Mouse (Mus musculus): ENCODE data around the gene Macf1. TPM values are rescaled to one million over a fixed set of nuclear protein-coding genes. Genes with fewer than 3 reads are reported as not detected.
A peak's percentile ranks its signal among the peaks of the same experiment; 100 is the strongest.

The Macf1 gene
- polyA plus RNA-seq, 1 experiment = 88.5 TPM

GRCm38 (mm10) chr4:123664951-123665661, 19.1 kb downstream of the Macf1 start:
- TF ChIP-seq TCF12 (IDR thresholded peaks at IDR 0.05; ENCODE audit: insufficient read depth, poor library complexity, severe bottlenecking) = no peak
- TF ChIP-seq MYOG (IDR thresholded peaks at IDR 0.05; ENCODE audit: control insufficient read depth in 1 of 3, insufficient read depth in 1 of 3, insufficient read length in 2 of 3, low read depth in 2 of 3) = peak in 1 of 3 experiments; percentile 5
- H3K36me3 ChIP-seq (ENCODE audit: control insufficient read depth, insufficient read depth) = no peaks in the 10 kb centered on the region
- peaks cover 46% of the 10 kb centered on the region for H3K79me2 ChIP-seq (ENCODE audit: control insufficient read depth, insufficient read depth)
- H3K4me2 ChIP-seq (ENCODE audit: low read depth) = peak overlapping the region; percentile 99
- peak overlapping the region; percentile 97 for H3ac ChIP-seq (ENCODE audit: control insufficient read depth, insufficient read length)
- H3K27me3 ChIP-seq (ENCODE audit: control insufficient read depth, insufficient read depth, insufficient read length) = no peaks in the 10 kb centered on the region
- peak overlapping the region; percentile 41 for H3K4me3 ChIP-seq

- TF ChIP-seq POLR2AphosphoS2 (IDR thresholded peaks at IDR 0.05; ENCODE audit: insufficient read length, low read depth) (peak; percentile 71), POLR2A (IDR thresholded peaks at IDR 0.05; ENCODE audit: insufficient read length, low read depth) (peak; percentile 86), USF1 (IDR thresholded peaks at IDR 0.05; ENCODE audit: low read depth) (no peak)
- Histone ChIP-seq H3ac (ENCODE audit: control insufficient read depth, insufficient read length) (peak overlapping the region; percentile 97), H3K36me3 (ENCODE audit: control insufficient read depth, insufficient read depth) (no peaks in the 10 kb centered on the region), H3K79me2 (ENCODE audit: control insufficient read depth, insufficient read depth) (peaks cover 51% of the 10 kb centered on the region), H3K4me2 (ENCODE audit: low read depth) (peak overlapping the region; percentile 73), H3K27me3 (ENCODE audit: control insufficient read depth, insufficient read depth, insufficient read length) (no peaks in the 10 kb centered on the region), H3K4me3 (peak overlapping the region; percentile 41)
Measured at GRCm38 (mm10) chr4:123664021-123664950, 19.9 kb downstream of the Macf1 start.

- Histone ChIP-seq H3K27me3 (ENCODE audit: control insufficient read depth, insufficient read depth, insufficient read length) (no peaks in the 10 kb centered on the region), H3ac (ENCODE audit: control insufficient read depth, insufficient read length) (peak overlapping the region; percentile 97), H3K79me2 (ENCODE audit: control insufficient read depth, insufficient read depth) (peaks cover 58% of the 10 kb centered on the region), H3K4me2 (ENCODE audit: low read depth) (peak overlapping the region; percentile 73), H3K4me3 (peak overlapping the region; percentile 41), H3K36me3 (ENCODE audit: control insufficient read depth, insufficient read depth) (no peaks in the 10 kb centered on the region)
- TF ChIP-seq MYOG (IDR thresholded peaks at IDR 0.05; ENCODE audit: control insufficient read depth in 1 of 3, insufficient read depth in 1 of 3, insufficient read length in 2 of 3, low read depth in 2 of 3) = no peak
- no peak for TF ChIP-seq REST (IDR thresholded peaks at IDR 0.05; ENCODE audit: insufficient read depth, insufficient read length)
- no peak for TF ChIP-seq MYOD1 (IDR thresholded peaks at IDR 0.05; ENCODE audit: control insufficient read depth in 1 of 3, insufficient read length in 2 of 3, low read depth in 2 of 3)
- TF ChIP-seq USF1 (IDR thresholded peaks at IDR 0.05; ENCODE audit: low read depth) = no peak
- no peak for TF ChIP-seq CEBPB (IDR thresholded peaks at IDR 0.05; ENCODE audit: insufficient read depth, poor library complexity, severe bottlenecking)
- no peak for TF ChIP-seq E2F4 (IDR thresholded peaks at IDR 0.05; ENCODE audit: insufficient read depth)
- TF ChIP-seq SRF (IDR thresholded peaks at IDR 0.05; ENCODE audit: control insufficient read depth, insufficient read length, low read depth) = no peak
- no peak for TF ChIP-seq TCF3 (IDR thresholded peaks at IDR 0.05; ENCODE audit: insufficient read length, low read depth)
- no peak for TF ChIP-seq MAX (IDR thresholded peaks at IDR 0.05; ENCODE audit: low read depth)
- TF ChIP-seq TCF12 (IDR thresholded peaks at IDR 0.05; ENCODE audit: insufficient read depth, poor library complexity, severe bottlenecking) = no peak
- TF ChIP-seq POLR2AphosphoS2 (IDR thresholded peaks at IDR 0.05; ENCODE audit: insufficient read length, low read depth) = no peak
- no peak for TF ChIP-seq POLR2A (IDR thresholded peaks at IDR 0.05; ENCODE audit: insufficient read length, low read depth)
Measured at GRCm38 (mm10) chr4:123663688-123663965, 20.5 kb downstream of the Macf1 start.

- H3ac ChIP-seq (ENCODE audit: control insufficient read depth, insufficient read length) = peak overlapping the region; percentile 97
- no peaks in the 10 kb centered on the region for H3K27me3 ChIP-seq (ENCODE audit: control insufficient read depth, insufficient read depth, insufficient read length)
- no peak for TF ChIP-seq TCF3 (IDR thresholded peaks at IDR 0.05; ENCODE audit: insufficient read length, low read depth)
- no peak for TF ChIP-seq POLR2A (IDR thresholded peaks at IDR 0.05; ENCODE audit: insufficient read length, low read depth)
- no peak for TF ChIP-seq E2F4 (IDR thresholded peaks at IDR 0.05; ENCODE audit: insufficient read depth)
- no peak for TF ChIP-seq POLR2AphosphoS2 (IDR thresholded peaks at IDR 0.05; ENCODE audit: insufficient read length, low read depth)
- TF ChIP-seq CEBPB (IDR thresholded peaks at IDR 0.05; ENCODE audit: insufficient read depth, poor library complexity, severe bottlenecking) = no peak
- no peak for TF ChIP-seq MAX (IDR thresholded peaks at IDR 0.05; ENCODE audit: low read depth)
- TF ChIP-seq TCF12 (IDR thresholded peaks at IDR 0.05; ENCODE audit: insufficient read depth, poor library complexity, severe bottlenecking) = no peak
- no peak for TF ChIP-seq SRF (IDR thresholded peaks at IDR 0.05; ENCODE audit: control insufficient read depth, insufficient read length, low read depth)
- TF ChIP-seq USF1 (IDR thresholded peaks at IDR 0.05; ENCODE audit: low read depth) = no peak
- no peak for TF ChIP-seq REST (IDR thresholded peaks at IDR 0.05; ENCODE audit: insufficient read depth, insufficient read length)
- no peak for TF ChIP-seq MYOD1 (IDR thresholded peaks at IDR 0.05; ENCODE audit: control insufficient read depth in 1 of 3, insufficient read length in 2 of 3, low read depth in 2 of 3)
- TF ChIP-seq MYOG (IDR thresholded peaks at IDR 0.05; ENCODE audit: control insufficient read depth in 1 of 3, insufficient read depth in 1 of 3, insufficient read length in 2 of 3, low read depth in 2 of 3) = no peak
- H3K79me2 ChIP-seq (ENCODE audit: control insufficient read depth, insufficient read depth) = peaks cover 63% of the 10 kb centered on the region
- no peaks in the 10 kb centered on the region for H3K36me3 ChIP-seq (ENCODE audit: control insufficient read depth, insufficient read depth)
- peak overlapping the region; percentile 41 for H3K4me3 ChIP-seq
- peak overlapping the region; percentile 73 for H3K4me2 ChIP-seq (ENCODE audit: low read depth)
Measured at GRCm38 (mm10) chr4:123662914-123663687, 21.1 kb downstream of the Macf1 start.
